8 mouse cellular contexts compared by ENCODE assay signal in the genomic region with DNA sequence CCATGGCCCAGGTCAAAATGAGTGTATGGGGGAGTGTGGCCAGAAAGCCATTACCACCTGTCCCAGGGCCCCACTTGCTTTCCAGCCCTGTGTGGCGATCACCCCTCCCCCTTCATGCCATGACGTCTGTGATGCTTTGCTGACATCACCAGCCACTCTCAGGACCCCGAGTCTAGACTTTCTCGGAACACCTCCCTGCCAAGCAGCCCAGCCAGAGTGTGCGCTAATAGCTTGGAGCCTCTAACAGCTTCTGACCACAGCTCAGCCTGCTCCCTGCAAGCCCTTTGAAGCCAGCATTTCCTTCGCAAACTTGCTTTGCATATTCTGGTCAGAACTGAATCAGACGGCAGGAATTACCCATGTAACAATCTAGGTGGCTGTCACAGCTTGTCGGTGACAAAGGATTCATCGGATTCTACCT. TPM values are rescaled to one million over a fixed set of nuclear protein-coding genes. Genes with fewer than 3 reads are reported as not detected.
DNase-seq lines count a peak whose midpoint lies in the region; ATAC-seq and TF ChIP-seq lines count a peak whose summit lies in the region.

No protein-coding gene starts in this region.

- no peak for ATAC-seq in lung, postnatal 0 days
- ATAC-seq in hindbrain, embryonic 13.5 days (ENCODE audit: low FRiP score) = no peak

- no peak overlapping the region for H3ac ChIP-seq in myocyte (ENCODE audit: control insufficient read depth, insufficient read length)

- WGBS in lung, postnatal 0 days = 42% methylated on average over 9 of the region's 9 CpGs
- WGBS in hindbrain, embryonic 13.5 days = 15% methylated on average over 9 of the region's 9 CpGs

- TF ChIP-seq POLR2A in myocyte (IDR thresholded peaks at IDR 0.05; ENCODE audit: insufficient read length, low read depth) = peak; percentile 15

- peaks cover 32% of the 10 kb centered on the region for H3K79me2 ChIP-seq in myocyte (ENCODE audit: control insufficient read depth, insufficient read depth)

- H3K36me3 ChIP-seq in lung, postnatal 0 days (ENCODE audit: insufficient read depth, low read length) = no peaks in the 10 kb centered on the region
- no peaks in the 10 kb centered on the region for H3K36me3 ChIP-seq in hindbrain, embryonic 13.5 days
- peaks cover 7% of the 10 kb centered on the region for H3K36me3 ChIP-seq in myocyte (ENCODE audit: control insufficient read depth, insufficient read depth)

- no peaks in the 10 kb centered on the region for H3K9me3 ChIP-seq in lung, postnatal 0 days (ENCODE audit: low read length)
- no peaks in the 10 kb centered on the region for H3K9me3 ChIP-seq in hindbrain, embryonic 13.5 days

- no peaks in the 10 kb centered on the region for H3K27me3 ChIP-seq in lung, postnatal 0 days (replicated peaks; ENCODE audit: insufficient read depth, low read length)
- peaks cover 56% of the 10 kb centered on the region for H3K27me3 ChIP-seq in hindbrain, embryonic 13.5 days
- no peaks in the 10 kb centered on the region for H3K27me3 ChIP-seq in myocyte (ENCODE audit: control insufficient read depth, insufficient read depth, insufficient read length)

- no peak for DNase-seq in lung, postnatal 0 days (ENCODE audit: low spot score)
- DNase-seq in lung, adult 18-20 months = no peak
- DNase-seq in ZHBTc4 (ENCODE audit: low read depth, low spot score) = peak; percentile 66
- no peak for DNase-seq in yolk sac, embryonic 10.5 days (ENCODE audit: low spot score)
- DNase-seq in gastrocnemius, adult 18-20 months (ENCODE audit: low spot score) = no peak
- DNase-seq in adrenal gland, adult 18-20 months (ENCODE audit: low spot score in 2 of 2) = no peak

- 0 out of 2 replicates have a peak overlapping the region, but pooled peaks have one; percentile 2 for H3K4me3 ChIP-seq in lung, postnatal 0 days (ENCODE audit: low read depth, low read length)
- H3K4me3 ChIP-seq in hindbrain, embryonic 13.5 days = no peak overlapping the region
- H3K4me3 ChIP-seq in myocyte = peak overlapping the region; percentile 90

- no peak for TF ChIP-seq CTCF in lung, postnatal 0 days (IDR thresholded peaks at IDR 0.05)

- peak overlapping the region; percentile 90 for H3K27ac ChIP-seq in lung, postnatal 0 days (ENCODE audit: low read length)
- no peak overlapping the region for H3K27ac ChIP-seq in hindbrain, embryonic 13.5 days

- H3K4me2 ChIP-seq in lung, postnatal 0 days (replicated peaks; ENCODE audit: low read depth, low read length) = peak overlapping the region; percentile 14; the same call in 1 of the 2 replicates
- peak overlapping the region; percentile 96 for H3K4me2 ChIP-seq in hindbrain, embryonic 13.5 days
- peak overlapping the region; percentile 87 for H3K4me2 ChIP-seq in myocyte (ENCODE audit: low read depth)

- no peak overlapping the region for H3K9ac ChIP-seq in lung, postnatal 0 days (replicated peaks; ENCODE audit: low read depth)
- H3K9ac ChIP-seq in hindbrain, embryonic 13.5 days = 0 out of 2 replicates have a peak overlapping the region, but pooled peaks have one; percentile 20

- peaks cover 44% of the 10 kb centered on the region; the same call in 1 of the 2 replicates for H3K4me1 ChIP-seq in lung, postnatal 0 days (ENCODE audit: insufficient read depth, low read depth, low read length)
- H3K4me1 ChIP-seq in hindbrain, embryonic 13.5 days (replicated peaks) = peaks cover 78% of the 10 kb centered on the region

- TF ChIP-seq EP300 in lung, postnatal 0 days (IDR thresholded peaks at IDR 0.05) = no peak

TF ChIP-seq in myocyte, 11 proteins besides CTCF, POLR2A, EP300 and RAD21:
- peak; percentile 61 for TF ChIP-seq POLR2AphosphoS2 (IDR thresholded peaks at IDR 0.05; ENCODE audit: insufficient read length, low read depth)
- TF ChIP-seq REST (IDR thresholded peaks at IDR 0.05; ENCODE audit: insufficient read depth, insufficient read length) = no peak
- no peak for TF ChIP-seq MYOD1 (IDR thresholded peaks at IDR 0.05; ENCODE audit: control insufficient read depth in 1 of 3, insufficient read length in 2 of 3, low read depth in 2 of 3)

RNA-seq across cellular contexts. Expression of a gene that starts 4.3 kb away (rescaled TPM):
- polyA plus RNA-seq in lung, postnatal 0 days (2015; fragmentation: Nextera tagmentation; extraction: Ambion mirVana) = 27.5 and 57.0 TPM in 2 replicates
- polyA plus RNA-seq in hindbrain, embryonic 13.5 days (2015; fragmentation: Nextera tagmentation; extraction: Ambion mirVana) = 8.3 and 8.8 TPM in 2 replicates
- polyA plus RNA-seq in myocyte (2012; fragmentation: generic; extraction: Trizol) = 27.3 TPM
- 1 to 10 TPM; 3.1 to 6.6 TPM for total RNA-seq in gastrocnemius, adult 18-20 months (2021)
- total RNA-seq in adrenal gland, adult 18-20 months (2021) = 1 to 10 TPM; 4.2 to 5.6 TPM

RNA-seq across cellular contexts. Expression of a gene that starts 20.5 kb away (rescaled TPM):
- 88.6 and 89.5 TPM in 2 replicates for polyA plus RNA-seq in lung, postnatal 0 days (2015; fragmentation: Nextera tagmentation; extraction: Ambion mirVana)
- 47.4 and 47.6 TPM in 2 replicates for polyA plus RNA-seq in hindbrain, embryonic 13.5 days (2015; fragmentation: Nextera tagmentation; extraction: Ambion mirVana)
- polyA plus RNA-seq in myocyte (2012; fragmentation: generic; extraction: Trizol) = 61.6 TPM
- 10 to 100 TPM; 17.6 to 18.5 TPM for total RNA-seq in gastrocnemius, adult 18-20 months (2021)
- 10 to 100 TPM; 47.8 to 65.5 TPM for total RNA-seq in adrenal gland, adult 18-20 months (2021)

Comparison
In these comparisons a context has a peak if more than half of its experiments do, and no peak if none do; other contexts are left out.
1. H3K4me2 ChIP-seq: peak in every context shown above with its lines; median percentile 96 in hindbrain, embryonic 13.5 days; 87 in myocyte; 14 in lung, postnatal 0 days.